Mouse (Mus musculus) CH12.LX (cell line): ENCODE measurements around the gene Rnf126. TPM values are rescaled to one million over a fixed set of nuclear protein-coding genes. Genes with fewer than 3 reads are reported as not detected.

ENCODE experiments used
- DNase-seq: peaks from one replicate; pipeline ENCODE4 v3.0.0-alpha.2; 2013; ENCODE audit errors: extremely low read depth
- H3K27ac ChIP-seq: 2 replicates; pipeline ENCODE4 v1.5.1; 2012; ENCODE audit warnings: low read depth, mild to moderate bottlenecking, control low read depth, moderate library complexity; ENCODE audit not compliant: insufficient read depth
- H3K27me3 ChIP-seq: replicated peaks from 2 replicates; pipeline ENCODE3; 2012; ENCODE audit warnings: inconsistent platforms
- H3K36me3 ChIP-seq, 2 experiments: replicated peaks in 1 of 2; 2 replicates each; pipeline versions ENCODE3 to v1.6.1; 2012; ENCODE audit warnings: inconsistent platforms in 1 of 2, low read length in 1 of 2, mild to moderate bottlenecking in 1 of 2, mixed read lengths in 1 of 2, moderate library complexity in 1 of 2; ENCODE audit not compliant: control insufficient read depth in 1 of 2, insufficient read depth in 1 of 2
- H3K4me1 ChIP-seq, 2 experiments: 2 replicates each; pipeline ENCODE4 v1.6.1; 2012; ENCODE audit warnings: inconsistent platforms in 1 of 2, moderate library complexity in 1 of 2; ENCODE audit not compliant: insufficient read depth in 2 of 2, control insufficient read depth in 1 of 2
- H3K4me2 ChIP-seq: 2 replicates; pipeline ENCODE4 v1.6.1; 2012; ENCODE audit warnings: low read depth, mild to moderate bottlenecking, control low read depth; ENCODE audit not compliant: poor library complexity, insufficient read depth, severe bottlenecking
- H3K4me3 ChIP-seq, 3 experiments: fragments of 150-350 bp in 1 of 3; sonication (generic) in 1 of 3; replicated peaks in 1 of 3; 2 replicates each; pipeline versions ENCODE3 to v1.5.1; 2011 to 2012; ENCODE audit warnings: low read depth in 2 of 3, low read length in 2 of 3, mild to moderate bottlenecking in 2 of 3, moderate library complexity in 2 of 3, control low read depth in 1 of 3, improper control_type of control experiment in 1 of 3, inconsistent platforms in 1 of 3, mixed read lengths in 1 of 3; ENCODE audit not compliant: poor library complexity in 1 of 3
- H3K79me2 ChIP-seq: replicated peaks from 2 replicates; pipeline ENCODE4 v1.6.1; 2012; ENCODE audit warnings: mild to moderate bottlenecking, moderate library complexity; ENCODE audit not compliant: control insufficient read depth, poor library complexity, insufficient read depth, severe bottlenecking; ENCODE audit errors: extremely low read depth
- H3K9ac ChIP-seq: 2 replicates; pipeline ENCODE4 v1.6.1; 2012; ENCODE audit warnings: low read depth, mild to moderate bottlenecking, control low read depth, moderate library complexity; ENCODE audit not compliant: insufficient read depth
- H3K9me3 ChIP-seq: replicated peaks from 2 replicates; pipeline ENCODE3; 2012; ENCODE audit warnings: low read length, inconsistent platforms, mixed read lengths
- BHLHE40 ChIP-seq: IDR thresholded peaks from 2 replicates; pipeline ENCODE4 v1.6.1; 2011; ENCODE audit warnings: mild to moderate bottlenecking, low read depth, low read length, improper control_type of control experiment
- CHD1 ChIP-seq: IDR thresholded peaks from 2 replicates; pipeline ENCODE4 v1.6.1; 2012; ENCODE audit warnings: low read depth, low read length, improper control_type of control experiment, inconsistent platforms
- CHD2 ChIP-seq: IDR thresholded peaks from 2 replicates; pipeline ENCODE4 v1.6.1; 2011; ENCODE audit warnings: low read length, improper control_type of control experiment
- ELF1 ChIP-seq: IDR thresholded peaks from 2 replicates; pipeline ENCODE4 v1.6.1; 2014; ENCODE audit warnings: low read depth, mild to moderate bottlenecking, inconsistent platforms, low read length, improper control_type of control experiment
- GABPA ChIP-seq: IDR thresholded peaks from 2 replicates; pipeline ENCODE4 v1.6.1; 2012; ENCODE audit warnings: low read depth, low read length, improper control_type of control experiment, inconsistent platforms; ENCODE audit not compliant: insufficient replicate concordance
- IRF4 ChIP-seq: IDR thresholded peaks from 2 replicates; pipeline ENCODE4 v1.6.1; 2014; ENCODE audit warnings: low read depth, mild to moderate bottlenecking, inconsistent platforms, low read length, improper control_type of control experiment
- JUND ChIP-seq: conservative IDR thresholded peaks from 2 replicates; pipeline ENCODE4 v1.6.1; 2011; ENCODE audit warnings: low read depth, low read length, improper control_type of control experiment
- KAT2A ChIP-seq: IDR thresholded peaks from 2 replicates; pipeline ENCODE4 v1.6.1; 2012; ENCODE audit warnings: low read length, improper control_type of control experiment, inconsistent platforms; ENCODE audit not compliant: insufficient replicate concordance
- MAFK ChIP-seq: IDR thresholded peaks from 2 replicates; pipeline ENCODE4 v1.6.1; 2011; ENCODE audit warnings: low read length, improper control_type of control experiment; ENCODE audit not compliant: insufficient replicate concordance
- MAX ChIP-seq: IDR thresholded peaks from 2 replicates; pipeline ENCODE4 v1.6.1; 2011; ENCODE audit warnings: low read length, improper control_type of control experiment
- MXI1 ChIP-seq: IDR thresholded peaks from 2 replicates; pipeline ENCODE4 v1.6.1; 2011; ENCODE audit warnings: mild to moderate bottlenecking, low read depth, low read length, improper control_type of control experiment
- MYC ChIP-seq: IDR thresholded peaks from 2 replicates; pipeline ENCODE4 v1.6.1; 2011; ENCODE audit warnings: low read depth, mild to moderate bottlenecking, improper control_type of control experiment, low read length
- NRF1 ChIP-seq: IDR thresholded peaks from 2 replicates; pipeline ENCODE4 v1.6.1; 2014; ENCODE audit warnings: low read depth, mild to moderate bottlenecking, inconsistent platforms, low read length, improper control_type of control experiment, moderate library complexity
- POLR2A ChIP-seq: IDR thresholded peaks from 2 replicates; pipeline ENCODE4 v1.6.1; 2011; ENCODE audit warnings: low read depth, mild to moderate bottlenecking, improper control_type of control experiment, low read length
- POLR2AphosphoS2 ChIP-seq: IDR thresholded peaks from 2 replicates; pipeline ENCODE4 v1.6.1; 2011; ENCODE audit warnings: low read depth, low read length, improper control_type of control experiment
- RAD21 ChIP-seq: IDR thresholded peaks from 2 replicates; pipeline ENCODE4 v1.6.1; 2011; ENCODE audit warnings: low read depth, mild to moderate bottlenecking, low read length, improper control_type of control experiment, moderate library complexity
- SIN3A ChIP-seq: IDR thresholded peaks from 2 replicates; pipeline ENCODE4 v1.6.1; 2012; ENCODE audit warnings: low read length, improper control_type of control experiment, inconsistent platforms
- TBP ChIP-seq: conservative IDR thresholded peaks from 2 replicates; pipeline ENCODE4 v1.6.1; 2011; ENCODE audit warnings: low read depth, low read length, improper control_type of control experiment
- UBTF ChIP-seq: IDR thresholded peaks from 2 replicates; pipeline ENCODE4 v1.6.1; 2012; ENCODE audit warnings: low read depth, mild to moderate bottlenecking, inconsistent platforms, low read length, improper control_type of control experiment, moderate library complexity
- USF1 ChIP-seq: IDR thresholded peaks from 2 replicates; pipeline ENCODE4 v1.6.1; 2014; ENCODE audit warnings: low read depth, mild to moderate bottlenecking, inconsistent platforms, low read length, improper control_type of control experiment
- ZC3H11A ChIP-seq: IDR thresholded peaks from 2 replicates; pipeline ENCODE4 v1.6.1; 2012; ENCODE audit warnings: low read depth, mild to moderate bottlenecking, inconsistent platforms, low read length, improper control_type of control experiment
- ZMIZ1 ChIP-seq: IDR thresholded peaks from 2 replicates; pipeline ENCODE4 v1.6.1; 2012; ENCODE audit warnings: low read depth, mild to moderate bottlenecking, inconsistent platforms, low read length, improper control_type of control experiment
- dilution Hi-C: fragments of 300-500 bp; cut with MboI; formaldehyde crosslinking; loops from 2 replicates; pipeline ENCODE4 v1.14.3; 2020; ENCODE audit warnings: low sequenced_read_pairs; ENCODE audit not compliant: extremely low pct_unique_long_range_greater_than_20kb, extremely low pct_ligation_motif_present
- in situ Hi-C: fragments of 300-500 bp; cut with MboI; formaldehyde crosslinking; loops from 3 replicates; pipeline ENCODE4 v1.14.3; 2019; ENCODE audit warnings: low sequenced_read_pairs, low pct_ligation_motif_present, low pct_unique_long_range_greater_than_20kb, mixed read lengths
- polyA plus RNA-seq: library from polyadenylated mRNA; unstranded; fragments of >175 nt; gene quantifications from 2 replicates; pipeline ENCODE4 v1.2.1, GENCODE M21; 2012; ENCODE audit warnings: low read depth; ENCODE audit not compliant: insufficient read length
- total RNA-seq, 2 experiments: library from RNA; depleted of rRNA; stranded (reverse); fragments of 300-350 nt in 1 of 2; fragments of >200 nt in 1 of 2; gene quantifications; 2 replicates each; pipeline ENCODE4 v1.2.3; 2012 to 2014

Rnf126 gene
- total and polyA plus RNA-seq, 3 experiments = 32.4 to 112 (median 67.9) TPM

DNA sequence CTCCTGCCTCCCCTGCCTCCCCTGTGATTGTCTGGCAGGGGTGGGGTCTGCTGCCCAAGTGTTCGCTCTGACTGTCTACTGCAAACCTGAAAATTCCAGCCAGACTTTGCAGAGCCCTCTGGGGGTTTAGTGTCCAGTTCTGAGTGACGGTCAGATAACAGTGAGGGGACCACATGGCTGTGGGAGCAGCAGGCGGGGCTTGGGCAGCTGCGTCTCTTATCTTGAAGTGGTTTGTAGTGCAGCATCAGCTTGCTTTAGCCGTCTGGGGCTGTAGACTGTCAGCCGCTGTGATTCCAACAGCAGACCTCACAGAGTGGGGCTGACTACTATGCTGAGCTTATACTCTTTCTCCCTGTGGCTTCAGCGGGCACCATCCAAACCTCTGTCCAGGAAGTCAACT is 57.4 kb downstream of the Rnf126 start:
- in situ Hi-C loops (no loop called here), dilution Hi-C loops (no loop called here)
- no peaks in the 10 kb centered on the region for H3K9me3 ChIP-seq
- peaks cover 46% of the 10 kb centered on the region for H3K79me2 ChIP-seq
- H3K4me3 ChIP-seq = no peak overlapping the region
- no peak overlapping the region for H3K9ac ChIP-seq
- H3K27me3 ChIP-seq = no peaks in the 10 kb centered on the region
- no peak overlapping the region for H3K4me2 ChIP-seq
- H3K36me3 ChIP-seq = peaks cover 39 to 69% of the 10 kb centered on the region in 2 experiments
- DNase-seq = no peak
- TF ChIP-seq POLR2A = no peak
- no peak for TF ChIP-seq KAT2A
- no peak for TF ChIP-seq MYC
- TF ChIP-seq JUND = no peak
- no peak overlapping the region for H3K27ac ChIP-seq
- peaks cover 21 to 33% of the 10 kb centered on the region in 2 experiments for H3K4me1 ChIP-seq

DNA sequence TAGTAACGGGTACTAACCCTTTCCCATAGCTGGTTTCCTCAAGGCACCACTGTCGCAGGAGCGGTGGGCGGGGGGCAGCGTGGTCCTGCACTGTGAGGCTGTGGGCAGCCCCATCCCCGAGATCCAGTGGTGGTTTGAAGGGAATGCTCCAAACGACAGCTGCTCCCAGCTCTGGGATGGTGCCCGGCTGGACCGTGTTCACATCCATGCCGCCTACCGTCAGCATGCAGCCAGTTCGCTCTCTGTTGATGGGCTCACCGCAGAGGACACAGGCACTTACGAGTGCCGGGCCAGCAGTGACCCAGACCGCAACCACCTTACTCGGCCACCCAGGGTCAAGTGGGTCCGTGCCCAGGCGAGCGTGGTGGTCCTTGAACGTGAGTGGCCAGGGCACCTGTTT is 58.1 kb downstream of the Rnf126 start:
- Histone ChIP-seq H3K27me3 (no peaks in the 10 kb centered on the region), H3K9ac (no peak overlapping the region), H3K4me1 (peaks cover 21 to 35% of the 10 kb centered on the region in 2 experiments), H3K79me2 (peaks cover 46% of the 10 kb centered on the region), H3K9me3 (no peaks in the 10 kb centered on the region), H3K27ac (no peak overlapping the region), H3K4me3 (no peak overlapping the region), H3K36me3 (peaks cover 39 to 69% of the 10 kb centered on the region in 2 experiments), H3K4me2 (no peak overlapping the region)
- in situ Hi-C loops (no loop called here), dilution Hi-C loops (no loop called here)
- no peak for TF ChIP-seq GABPA
- no peak for TF ChIP-seq NRF1
- TF ChIP-seq BHLHE40 = no peak
- no peak for TF ChIP-seq SIN3A
- no peak for TF ChIP-seq USF1
- TF ChIP-seq ZMIZ1 = no peak
- TF ChIP-seq MAFK = no peak
- no peak for TF ChIP-seq ZC3H11A
- TF ChIP-seq MAX = no peak
- no peak for TF ChIP-seq POLR2AphosphoS2
- TF ChIP-seq TBP = no peak
- TF ChIP-seq MXI1 = no peak
- TF ChIP-seq CHD2 = no peak
- no peak for TF ChIP-seq CHD1
- no peak for TF ChIP-seq RAD21
- no peak for TF ChIP-seq MYC
- no peak for TF ChIP-seq UBTF
- no peak for TF ChIP-seq ELF1
- TF ChIP-seq IRF4 = no peak
- no peak for DNase-seq

Other genes with a start within 250 kb of the Rnf126 start
Only the 20 nearest of the 34 such genes appear.
- not detected in 2 replicates for gene Shc2, start 129.0 kb downstream of the Rnf126 start, total RNA-seq (2012; rRNA removed)
- gene Shc2, start 129.0 kb downstream of the Rnf126 start, total RNA-seq (2014; rRNA removed) = not detected in 2 replicates
- gene Shc2, start 129.0 kb downstream of the Rnf126 start, polyA plus RNA-seq = not detected in 2 replicates
- gene Odf3l2, start 121.2 kb downstream of the Rnf126 start, total RNA-seq (2012; rRNA removed) = not detected in 2 replicates
- not detected in 2 replicates for gene Odf3l2, start 121.2 kb downstream of the Rnf126 start, total RNA-seq (2014; rRNA removed)
- gene Odf3l2, start 121.2 kb downstream of the Rnf126 start, polyA plus RNA-seq = not detected in 2 replicates
- gene Madcam1, start 102.4 kb downstream of the Rnf126 start, total RNA-seq (2012; rRNA removed) = 62.4 and 110 TPM in 2 replicates
- 55.4 and 61.9 TPM in 2 replicates for gene Madcam1, start 102.4 kb downstream of the Rnf126 start, total RNA-seq (2014; rRNA removed)
- 167 and 171 TPM in 2 replicates for gene Madcam1, start 102.4 kb downstream of the Rnf126 start, polyA plus RNA-seq
- gene Tpgs1, start 97.6 kb downstream of the Rnf126 start, total RNA-seq (2012; rRNA removed) = 33.7 and 58.9 TPM in 2 replicates
- 34.4 and 42.8 TPM in 2 replicates for gene Tpgs1, start 97.6 kb downstream of the Rnf126 start, total RNA-seq (2014; rRNA removed)
- 42.0 and 44.5 TPM in 2 replicates for gene Tpgs1, start 97.6 kb downstream of the Rnf126 start, polyA plus RNA-seq
- gene Cdc34, start 84.8 kb downstream of the Rnf126 start, total RNA-seq (2012; rRNA removed) = 335 and 348 TPM in 2 replicates
- 323 and 331 TPM in 2 replicates for gene Cdc34, start 84.8 kb downstream of the Rnf126 start, total RNA-seq (2014; rRNA removed)
- 314 and 354 TPM in 2 replicates for gene Cdc34, start 84.8 kb downstream of the Rnf126 start, polyA plus RNA-seq
- 0.17 and 0.67 TPM in 2 replicates for gene Gzmm, start 77.9 kb downstream of the Rnf126 start, total RNA-seq (2012; rRNA removed)
- gene Gzmm, start 77.9 kb downstream of the Rnf126 start, total RNA-seq (2014; rRNA removed) = 0.45 and 0.59 TPM in 2 replicates
- 0.30 and 0.73 TPM in 2 replicates for gene Gzmm, start 77.9 kb downstream of the Rnf126 start, polyA plus RNA-seq
- 312 and 421 TPM in 2 replicates for gene Bsg, start 62.5 kb downstream of the Rnf126 start, total RNA-seq (2012; rRNA removed)
- 617 and 710 TPM in 2 replicates for gene Bsg, start 62.5 kb downstream of the Rnf126 start, total RNA-seq (2014; rRNA removed)
- 358 and 360 TPM in 2 replicates for gene Bsg, start 62.5 kb downstream of the Rnf126 start, polyA plus RNA-seq
- gene Hcn2, start 50.3 kb downstream of the Rnf126 start, total RNA-seq (2012; rRNA removed) = 1.8 and 2.2 TPM in 2 replicates
- gene Hcn2, start 50.3 kb downstream of the Rnf126 start, total RNA-seq (2014; rRNA removed) = 0.21 and 0.23 TPM in 2 replicates
- gene Hcn2, start 50.3 kb downstream of the Rnf126 start, polyA plus RNA-seq = 0.23 and 0.44 TPM in 2 replicates
- gene Polrmt, start 20.4 kb downstream of the Rnf126 start, total RNA-seq (2012; rRNA removed) = 50.1 and 50.5 TPM in 2 replicates
- gene Polrmt, start 20.4 kb downstream of the Rnf126 start, total RNA-seq (2014; rRNA removed) = 13.5 and 18.1 TPM in 2 replicates
- 40.2 and 49.0 TPM in 2 replicates for gene Polrmt, start 20.4 kb downstream of the Rnf126 start, polyA plus RNA-seq
- not detected in 2 replicates for gene Fgf22, start 11.9 kb downstream of the Rnf126 start, total RNA-seq (2012; rRNA removed)
- not detected in 2 replicates for gene Fgf22, start 11.9 kb downstream of the Rnf126 start, total RNA-seq (2014; rRNA removed)
- gene Fgf22, start 11.9 kb downstream of the Rnf126 start, polyA plus RNA-seq = not detected in 2 replicates
- 0.25 TPM in 2 replicates for gene Fstl3, start 10.3 kb upstream of the Rnf126 start, total RNA-seq (2012; rRNA removed)
- gene Fstl3, start 10.3 kb upstream of the Rnf126 start, total RNA-seq (2014; rRNA removed) = not detected in 2 replicates
- gene Fstl3, start 10.3 kb upstream of the Rnf126 start, polyA plus RNA-seq = not detected in 2 replicates
- 0.08 and 0.21 TPM in 2 replicates for gene Prss57, start 24.0 kb upstream of the Rnf126 start, total RNA-seq (2012; rRNA removed)
- gene Prss57, start 24.0 kb upstream of the Rnf126 start, total RNA-seq (2014; rRNA removed) = not detected in 2 replicates
- gene Prss57, start 24.0 kb upstream of the Rnf126 start, polyA plus RNA-seq = not detected in 2 replicates
- 3.1 and 5.3 TPM in 2 replicates for gene Palm, start 26.6 kb upstream of the Rnf126 start, total RNA-seq (2012; rRNA removed)
- 0.36 and 0.78 TPM in 2 replicates for gene Palm, start 26.6 kb upstream of the Rnf126 start, total RNA-seq (2014; rRNA removed)
- gene Palm, start 26.6 kb upstream of the Rnf126 start, polyA plus RNA-seq = 1.5 and 2.5 TPM in 2 replicates
- gene Misp, start 54.0 kb upstream of the Rnf126 start, total RNA-seq (2012; rRNA removed) = not detected in 2 replicates
- not detected in 2 replicates for gene Misp, start 54.0 kb upstream of the Rnf126 start, total RNA-seq (2014; rRNA removed)
- gene Misp, start 54.0 kb upstream of the Rnf126 start, polyA plus RNA-seq = not detected in 2 replicates
- 252 and 284 TPM in 2 replicates for gene Ptbp1, start 87.5 kb upstream of the Rnf126 start, total RNA-seq (2012; rRNA removed)
- gene Ptbp1, start 87.5 kb upstream of the Rnf126 start, total RNA-seq (2014; rRNA removed) = 261 and 284 TPM in 2 replicates
- 482 and 497 TPM in 2 replicates for gene Ptbp1, start 87.5 kb upstream of the Rnf126 start, polyA plus RNA-seq
- 0.30 TPM in 1 of 2 replicates, not detected in the other for gene Prtn3, start 107.5 kb upstream of the Rnf126 start, total RNA-seq (2012; rRNA removed)
- not detected in 2 replicates for gene Prtn3, start 107.5 kb upstream of the Rnf126 start, total RNA-seq (2014; rRNA removed)
- 0.39 TPM in 1 of 2 replicates, not detected in the other for gene Prtn3, start 107.5 kb upstream of the Rnf126 start, polyA plus RNA-seq
- gene Plppr3, start 107.7 kb upstream of the Rnf126 start, total RNA-seq (2012; rRNA removed) = 0.47 and 0.55 TPM in 2 replicates
- not detected in 2 replicates for gene Plppr3, start 107.7 kb upstream of the Rnf126 start, total RNA-seq (2014; rRNA removed)
- gene Plppr3, start 107.7 kb upstream of the Rnf126 start, polyA plus RNA-seq = 3.4 TPM in 2 replicates
- gene Elane, start 119.3 kb upstream of the Rnf126 start, total RNA-seq (2012; rRNA removed) = not detected in 2 replicates
- gene Elane, start 119.3 kb upstream of the Rnf126 start, total RNA-seq (2014; rRNA removed) = not detected in 2 replicates
- gene Elane, start 119.3 kb upstream of the Rnf126 start, polyA plus RNA-seq = not detected in 2 replicates
- gene Cfd, start 123.9 kb upstream of the Rnf126 start, total RNA-seq (2012; rRNA removed) = not detected in 2 replicates
- not detected in 2 replicates for gene Cfd, start 123.9 kb upstream of the Rnf126 start, total RNA-seq (2014; rRNA removed)
- gene Cfd, start 123.9 kb upstream of the Rnf126 start, polyA plus RNA-seq = 0.26 TPM in 1 of 2 replicates, not detected in the other
- 12.1 and 14.4 TPM in 2 replicates for gene Med16, start 142.0 kb upstream of the Rnf126 start, total RNA-seq (2012; rRNA removed)
- gene Med16, start 142.0 kb upstream of the Rnf126 start, total RNA-seq (2014; rRNA removed) = 8.7 and 10.2 TPM in 2 replicates
- 20.7 and 22.8 TPM in 2 replicates for gene Med16, start 142.0 kb upstream of the Rnf126 start, polyA plus RNA-seq